Comparison of ENCODE assay signal across 8 mouse cellular contexts in genomic region chr13:108215231-108215780, GRCm38 (mm10). TPM values are rescaled to one million over a fixed set of nuclear protein-coding genes. Genes with fewer than 3 reads are reported as not detected.
A peak's percentile ranks its signal among the peaks of the same experiment; 100 is the strongest.
DNase-seq lines count a peak whose midpoint lies in the region; ATAC-seq lines count a peak whose summit lies in the region.

No protein-coding gene starts in this region.

- peaks cover 14% of the 10 kb centered on the region for H3K4me1 ChIP-seq in heart, embryonic 13.5 days
- no peaks in the 10 kb centered on the region; the same call in 1 of the 2 replicates for H3K4me1 ChIP-seq in brown adipose tissue, adult 24 weeks (ENCODE audit: control insufficient read depth, insufficient read depth, insufficient read length, low read length)
- H3K4me1 ChIP-seq in hindbrain, embryonic 14.5 days (replicated peaks; ENCODE audit: control insufficient read depth, insufficient read depth, low read length), result 0 out of 2 replicates have a peak, but pooled peaks cover 3% of the 10 kb centered on the region
- peaks cover 28% of the 10 kb centered on the region for H3K4me1 ChIP-seq in liver, embryonic 13.5 days (replicated peaks)

- DNase-seq in heart, postnatal 14 days, result no peak
- DNase-seq in hindbrain, embryonic 14.5 days (ENCODE audit: low spot score), result no peak
- no peak for DNase-seq in liver, embryonic 13.5 days
- DNase-seq in splenic B cell, adult 2 months (ENCODE audit: low read depth, low spot score), result peak; percentile 5
- no peak for DNase-seq in gastrocnemius, postnatal 36 days
- no peak for DNase-seq in adrenal gland, postnatal 25 days

- intact Hi-C loops in heart, postnatal 14 days (cut with DNase I), result no loop called here
- intact Hi-C loops in gastrocnemius, postnatal 36 days (cut with DNase I), result no loop called here

- peak overlapping the region; percentile 71 for H3K4me3 ChIP-seq in heart, embryonic 13.5 days
- H3K4me3 ChIP-seq in brown adipose tissue, adult 24 weeks (ENCODE audit: insufficient read depth, low read depth, low read length), result peak overlapping the region; percentile 39
- H3K4me3 ChIP-seq in hindbrain, embryonic 14.5 days (replicated peaks; ENCODE audit: low read length), result peak overlapping the region; percentile 76
- H3K4me3 ChIP-seq in liver, embryonic 13.5 days (replicated peaks), result peak overlapping the region; percentile 67

- peak overlapping the region; percentile 98 for H3K4me2 ChIP-seq in heart, embryonic 13.5 days
- H3K4me2 ChIP-seq in hindbrain, embryonic 14.5 days (replicated peaks), result peak overlapping the region; percentile 98
- H3K4me2 ChIP-seq in liver, embryonic 13.5 days, result peak overlapping the region; percentile 92

- 3% methylated on average over 12 of the region's 12 CpGs for whole genome bisulfite sequencing in heart, embryonic 13.5 days
- 4% methylated on average over 12 of the region's 12 CpGs for WGBS in hindbrain, embryonic 14.5 days
- WGBS in liver, embryonic 13.5 days (ENCODE audit: insufficient replicate concordance), result 1% methylated on average over 12 of the region's 12 CpGs

- H3K27me3 ChIP-seq in heart, embryonic 13.5 days (replicated peaks), result peaks cover 89% of the 10 kb centered on the region
- peaks cover 46% of the 10 kb centered on the region for H3K27me3 ChIP-seq in hindbrain, embryonic 14.5 days (ENCODE audit: control insufficient read depth, insufficient read depth, low read length)
- peaks cover 49% of the 10 kb centered on the region for H3K27me3 ChIP-seq in liver, embryonic 13.5 days
- H3K27me3 ChIP-seq in splenic B cell, adult 2 months (ENCODE audit: control insufficient read depth, insufficient read depth, low read length, poor library complexity, severe bottlenecking), result no peaks in the 10 kb centered on the region

- no peaks in the 10 kb centered on the region for H3K36me3 ChIP-seq in heart, embryonic 13.5 days
- no peaks in the 10 kb centered on the region for H3K36me3 ChIP-seq in hindbrain, embryonic 14.5 days (replicated peaks; ENCODE audit: control insufficient read depth, insufficient read depth)
- no peaks in the 10 kb centered on the region for H3K36me3 ChIP-seq in liver, embryonic 13.5 days
- H3K36me3 ChIP-seq in splenic B cell, adult 2 months (ENCODE audit: control insufficient read depth, insufficient read depth, low read length, poor library complexity, severe bottlenecking), result no peaks in the 10 kb centered on the region

- peak overlapping the region; percentile 82 for H3K9ac ChIP-seq in heart, embryonic 13.5 days
- H3K9ac ChIP-seq in hindbrain, embryonic 14.5 days, result peak overlapping the region; percentile 70
- H3K9ac ChIP-seq in liver, embryonic 13.5 days, result peak overlapping the region; percentile 67; the same call in 1 of the 2 replicates

- no peak overlapping the region for H3K27ac ChIP-seq in heart, embryonic 13.5 days (replicated peaks)
- no peak overlapping the region for H3K27ac ChIP-seq in brown adipose tissue, adult 24 weeks (replicated peaks; ENCODE audit: low read depth, low read length)
- H3K27ac ChIP-seq in hindbrain, embryonic 14.5 days, result no peak overlapping the region
- no peak overlapping the region for H3K27ac ChIP-seq in liver, embryonic 13.5 days

- no peaks in the 10 kb centered on the region for H3K9me3 ChIP-seq in heart, embryonic 13.5 days
- no peaks in the 10 kb centered on the region for H3K9me3 ChIP-seq in hindbrain, embryonic 14.5 days (ENCODE audit: control insufficient read depth, low read length)
- H3K9me3 ChIP-seq in liver, embryonic 13.5 days (replicated peaks), result no peaks in the 10 kb centered on the region

- no peak for ATAC-seq in heart, embryonic 13.5 days (ENCODE audit: extremely low read depth, insufficient number of reproducible peaks, low FRiP score, low TSS enrichment)
- no peak for ATAC-seq in hindbrain, embryonic 14.5 days (ENCODE audit: low FRiP score)
- ATAC-seq in liver, embryonic 13.5 days (ENCODE audit: low read depth), result no peak

RNA-seq across cellular contexts. Expression of gene Elovl7, which starts 1.1 kb away (rescaled TPM):
- 2.1 and 2.4 TPM in 2 replicates for polyA plus RNA-seq in heart, embryonic 13.5 days (2015; fragmentation: Nextera tagmentation; extraction: Ambion mirVana)
- under 1 TPM; 0.17 to 0.26 TPM for total RNA-seq in heart, postnatal 14 days (2021)
- polyA plus RNA-seq in brown adipose tissue, adult 24 weeks (2012; ENCODE audit: insufficient read depth, insufficient read length, missing spikeins), result not detected in 2 replicates
- polyA plus RNA-seq in hindbrain, embryonic 14.5 days (2014; fragmentation: Nextera tagmentation; extraction: Ambion mirVana), result 2.5 and 3.0 TPM in 2 replicates
- 2.0 and 2.3 TPM in 2 replicates for polyA plus RNA-seq in liver, embryonic 13.5 days (2015; fragmentation: Nextera tagmentation; extraction: Ambion mirVana)
- under 1 TPM; 0.15 to 0.20 TPM for total RNA-seq in gastrocnemius, postnatal 36 days (2021)
- 2.6 TPM in 2 replicates for total RNA-seq in adrenal gland, postnatal 25 days (2021)

RNA-seq across cellular contexts. Expression of gene Ercc8, which starts 56.8 kb away (rescaled TPM):
- 10.3 and 14.8 TPM in 2 replicates for polyA plus RNA-seq in heart, embryonic 13.5 days (2015; fragmentation: Nextera tagmentation; extraction: Ambion mirVana)
- total RNA-seq in heart, postnatal 14 days (2021), result 1 to 10 TPM; 7.5 to 8.9 TPM
- 2.1 and 5.3 TPM in 2 replicates for polyA plus RNA-seq in brown adipose tissue, adult 24 weeks (2012; ENCODE audit: insufficient read depth, insufficient read length, missing spikeins)
- 30.8 and 31.5 TPM in 2 replicates for polyA plus RNA-seq in hindbrain, embryonic 14.5 days (2014; fragmentation: Nextera tagmentation; extraction: Ambion mirVana)
- 10.6 and 11.3 TPM in 2 replicates for polyA plus RNA-seq in liver, embryonic 13.5 days (2015; fragmentation: Nextera tagmentation; extraction: Ambion mirVana)
- total RNA-seq in gastrocnemius, postnatal 36 days (2021), result 1 to 10 TPM; 3.8 to 5.1 TPM
- 9.1 and 13.2 TPM in 2 replicates for total RNA-seq in adrenal gland, postnatal 25 days (2021)

RNA-seq across cellular contexts. Expression of gene Ndufaf2, which starts 56.9 kb away (rescaled TPM):
- polyA plus RNA-seq in heart, embryonic 13.5 days (2015; fragmentation: Nextera tagmentation; extraction: Ambion mirVana), result 55.4 and 57.9 TPM in 2 replicates
- 10 to 100 TPM; 21.0 to 21.2 TPM for total RNA-seq in heart, postnatal 14 days (2021)
- 85.4 and 116 TPM in 2 replicates for polyA plus RNA-seq in brown adipose tissue, adult 24 weeks (2012; ENCODE audit: insufficient read depth, insufficient read length, missing spikeins)
- polyA plus RNA-seq in hindbrain, embryonic 14.5 days (2014; fragmentation: Nextera tagmentation; extraction: Ambion mirVana), result 68.5 and 70.5 TPM in 2 replicates
- polyA plus RNA-seq in liver, embryonic 13.5 days (2015; fragmentation: Nextera tagmentation; extraction: Ambion mirVana), result 44.7 and 54.2 TPM in 2 replicates
- total RNA-seq in gastrocnemius, postnatal 36 days (2021), result 10 to 100 TPM; 13.3 to 17.3 TPM
- 31.7 and 46.4 TPM in 2 replicates for total RNA-seq in adrenal gland, postnatal 25 days (2021)
